ENCODE assay signal across 9 mouse cellular contexts in genomic region chr11:58179563-58179962, GRCm38 (mm10). TPM values are rescaled to one million over a fixed set of nuclear protein-coding genes. Genes with fewer than 3 reads are reported as not detected.
DNase-seq lines count a peak whose midpoint lies in the region; ATAC-seq and TF ChIP-seq lines count a peak whose summit lies in the region.
"Had no signal": no experiment of that assay in that cellular context is flagged by ENCODE, and none has a peak within 500 bp of the region (broad histone marks: within the 10 kb centered on the region; RNA-seq: fewer than 3 reads in every experiment).

No protein-coding gene starts in this region.

- WGBS in embryonic facial prominence, embryonic 11.5 days: 31% methylated on average over 3 of the region's 3 CpGs
- WGBS in heart, embryonic 14.5 days: 26% methylated on average over 3 of the region's 3 CpGs
- WGBS in liver, embryonic 15.5 days (ENCODE audit: insufficient replicate concordance): 10% methylated on average over 3 of the region's 3 CpGs

- H3K4me1 ChIP-seq in E14TG2a.4 (replicated peaks; ENCODE audit: low read depth, low read length): peaks cover 8% of the 10 kb centered on the region
- H3K4me1 ChIP-seq in embryonic facial prominence, embryonic 11.5 days (ENCODE audit: control insufficient read depth, insufficient read depth, low read length): no peaks in the 10 kb centered on the region
- no peaks in the 10 kb centered on the region for H3K4me1 ChIP-seq in heart, embryonic 14.5 days (ENCODE audit: control insufficient read depth in 2 of 2, insufficient read depth in 2 of 2, low read length in 2 of 2)
- H3K4me1 ChIP-seq in liver, embryonic 15.5 days (replicated peaks): no peaks in the 10 kb centered on the region; the same call in 1 of the 2 replicates

- H3K4me2 ChIP-seq in embryonic facial prominence, embryonic 11.5 days (ENCODE audit: low read depth, low read length): no peak overlapping the region
- no peak overlapping the region for H3K4me2 ChIP-seq in heart, embryonic 14.5 days (ENCODE audit: low read length)
- H3K4me2 ChIP-seq in liver, embryonic 15.5 days: no peak overlapping the region

- H3K9me3 ChIP-seq in E14TG2a.4 (ENCODE audit: low read length): no peaks in the 10 kb centered on the region
- H3K9me3 ChIP-seq in embryonic facial prominence, embryonic 11.5 days (replicated peaks; ENCODE audit: control insufficient read depth, low read length): no peaks in the 10 kb centered on the region
- H3K9me3 ChIP-seq in heart, embryonic 14.5 days (ENCODE audit: control insufficient read depth, low read length): no peaks in the 10 kb centered on the region
- H3K9me3 ChIP-seq in liver, embryonic 15.5 days (replicated peaks): no peaks in the 10 kb centered on the region

- DNase-seq in adrenal gland, postnatal 25 days: peak; percentile 41
- DNase-seq in embryonic facial prominence, embryonic 11.5 days (ENCODE audit: low spot score): peak; percentile 88
- DNase-seq in kidney, postnatal 36 days: peak; percentile 85 to 87
- peak; percentile 69 for DNase-seq in retina, adult 2 months (ENCODE audit: low read depth, low spot score)
- DNase-seq in thymus, postnatal 14 days: peak; percentile 82

- peaks cover 64% of the 10 kb centered on the region for H3K36me3 ChIP-seq in E14TG2a.4 (ENCODE audit: insufficient read depth, low read length)
- H3K36me3 ChIP-seq in embryonic facial prominence, embryonic 11.5 days (replicated peaks; ENCODE audit: control insufficient read depth, insufficient read depth, low read depth, low read length): peaks cover 4% of the 10 kb centered on the region; the same call in 1 of the 2 replicates
- H3K36me3 ChIP-seq in heart, embryonic 14.5 days (ENCODE audit: control insufficient read depth, insufficient read depth, low read length): peaks cover 47% of the 10 kb centered on the region
- H3K36me3 ChIP-seq in liver, embryonic 15.5 days (replicated peaks): peaks cover 59% of the 10 kb centered on the region

- no peaks in the 10 kb centered on the region for H3K27me3 ChIP-seq in E14TG2a.4 (ENCODE audit: insufficient read depth, low read length)
- H3K27me3 ChIP-seq in embryonic facial prominence, embryonic 11.5 days (ENCODE audit: control insufficient read depth, insufficient read depth, low read length): no peaks in the 10 kb centered on the region
- no peaks in the 10 kb centered on the region for H3K27me3 ChIP-seq in heart, embryonic 14.5 days (ENCODE audit: control insufficient read depth, insufficient read depth, low read length)
- H3K27me3 ChIP-seq in liver, embryonic 15.5 days: no peaks in the 10 kb centered on the region

- H3K27ac ChIP-seq in embryonic facial prominence, embryonic 11.5 days (replicated peaks; ENCODE audit: low read depth, low read length): no peak overlapping the region
- no peak overlapping the region for H3K27ac ChIP-seq in heart, embryonic 14.5 days (replicated peaks in 1 of 2; ENCODE audit: control insufficient read depth in 1 of 2, insufficient read depth in 1 of 2, low read depth in 2 of 2, low read length in 2 of 2)
- H3K27ac ChIP-seq in liver, embryonic 15.5 days (replicated peaks): no peak overlapping the region
- H3K27ac ChIP-seq: macrophage had no signal

- H3K9ac ChIP-seq in embryonic facial prominence, embryonic 11.5 days (replicated peaks; ENCODE audit: low read length): no peak overlapping the region
- H3K9ac ChIP-seq in heart, embryonic 14.5 days (ENCODE audit: low read length): no peak overlapping the region
- H3K9ac ChIP-seq in liver, embryonic 15.5 days: no peak overlapping the region

- peak; percentile 65 for TF ChIP-seq CTCF in E14TG2a.4 (conservative IDR thresholded peaks at IDR 0.05; ENCODE audit: low read length)

- H3K4me3 ChIP-seq in E14TG2a.4 (replicated peaks; ENCODE audit: low read length): no peak overlapping the region
- H3K4me3 ChIP-seq in embryonic facial prominence, embryonic 11.5 days (ENCODE audit: low read depth, low read length): no peak overlapping the region
- no peak overlapping the region for H3K4me3 ChIP-seq in heart, embryonic 14.5 days (ENCODE audit: control insufficient read depth in 1 of 2, insufficient read depth in 1 of 2, low read depth in 1 of 2, low read length in 2 of 2)
- no peak overlapping the region for H3K4me3 ChIP-seq in liver, embryonic 15.5 days (replicated peaks)

- ATAC-seq in embryonic facial prominence, embryonic 11.5 days (replicated peaks; ENCODE audit: insufficient number of reproducible peaks, low FRiP score, low TSS enrichment, low read depth): peak; percentile 29; the same call in 1 of the 2 replicates
- 0 out of 2 replicates have a peak, but pooled peaks have one; percentile 54 for ATAC-seq in heart, embryonic 14.5 days (ENCODE audit: insufficient number of reproducible peaks, insufficient read depth, low FRiP score, low read depth)
- peak; percentile 47; the same call in 1 of the 2 replicates for ATAC-seq in liver, embryonic 15.5 days (ENCODE audit: insufficient read depth)

RNA-seq across cellular contexts. Expression of gene Mrpl22, which starts 8.1 kb away (rescaled TPM):
- 70.7 and 72.0 TPM in 2 replicates for total RNA-seq in adrenal gland, postnatal 25 days (2021)
- 132 and 146 TPM in 2 replicates for polyA plus RNA-seq in embryonic facial prominence, embryonic 11.5 days (2014; fragmentation: Nextera tagmentation; extraction: Ambion mirVana)
- 107 and 116 TPM in 2 replicates for polyA plus RNA-seq in heart, embryonic 14.5 days (2014; fragmentation: Nextera tagmentation; extraction: Ambion mirVana)
- 79.1 and 90.7 TPM in 2 replicates for polyA plus RNA-seq in liver, embryonic 15.5 days (2015; fragmentation: Nextera tagmentation; extraction: Ambion mirVana)

RNA-seq across cellular contexts. Expression of gene Gemin5, which starts 11.2 kb away (rescaled TPM):
- 23.3 and 26.5 TPM in 2 replicates for total RNA-seq in adrenal gland, postnatal 25 days (2021)
- 27.3 and 27.6 TPM in 2 replicates for polyA plus RNA-seq in embryonic facial prominence, embryonic 11.5 days (2014; fragmentation: Nextera tagmentation; extraction: Ambion mirVana)
- polyA plus RNA-seq in heart, embryonic 14.5 days (2014; fragmentation: Nextera tagmentation; extraction: Ambion mirVana): 13.3 and 14.1 TPM in 2 replicates
- 9.3 and 9.8 TPM in 2 replicates for polyA plus RNA-seq in liver, embryonic 15.5 days (2015; fragmentation: Nextera tagmentation; extraction: Ambion mirVana)

RNA-seq across cellular contexts. Expression of gene Igtp, which starts 19.8 kb away (rescaled TPM):
- 8.8 and 11.8 TPM in 2 replicates for total RNA-seq in adrenal gland, postnatal 25 days (2021)
- polyA plus RNA-seq in embryonic facial prominence, embryonic 11.5 days (2014; fragmentation: Nextera tagmentation; extraction: Ambion mirVana): 2.3 and 2.5 TPM in 2 replicates
- polyA plus RNA-seq in heart, embryonic 14.5 days (2014; fragmentation: Nextera tagmentation; extraction: Ambion mirVana): 6.2 and 7.9 TPM in 2 replicates
- 9.9 and 11.2 TPM in 2 replicates for polyA plus RNA-seq in liver, embryonic 15.5 days (2015; fragmentation: Nextera tagmentation; extraction: Ambion mirVana)

RNA-seq across cellular contexts. Expression of gene Irgm2, which starts 19.9 kb away (rescaled TPM):
- total RNA-seq in adrenal gland, postnatal 25 days (2021): 10.6 and 14.0 TPM in 2 replicates
- 0.52 and 1.5 TPM in 2 replicates for polyA plus RNA-seq in embryonic facial prominence, embryonic 11.5 days (2014; fragmentation: Nextera tagmentation; extraction: Ambion mirVana)
- polyA plus RNA-seq in heart, embryonic 14.5 days (2014; fragmentation: Nextera tagmentation; extraction: Ambion mirVana): 4.3 and 5.6 TPM in 2 replicates
- polyA plus RNA-seq in liver, embryonic 15.5 days (2015; fragmentation: Nextera tagmentation; extraction: Ambion mirVana): 6.1 and 6.3 TPM in 2 replicates
